Mouse (Mus musculus) granulocyte monocyte progenitor cell, adult 5-6 weeks (primary cell): ENCODE data around the gene Gm6356. TPM values are rescaled to one million over a fixed set of nuclear protein-coding genes. Genes with fewer than 3 reads are reported as not detected.
"Not testable (repeated sequence)": the region's sequence is repeated elsewhere in the genome, so short reads cannot be mapped to it uniquely, and the experiment has no call there.

Experiments
- ATAC-seq: replicated peaks from 2 replicates; pipeline ENCODE4 v1.8.0; 2016; ENCODE audit warnings: mild to moderate bottlenecking, moderate TSS enrichment, inconsistent platforms; ENCODE audit not compliant: poor library complexity, severe bottlenecking
- total RNA-seq, 2 experiments: library from RNA; stranded (forward) in 1 of 2; stranded (reverse) in 1 of 2; fragments of 200-712, 200-1000 nt in 1 of 2; fragments of >200 nt in 1 of 2; fragmentation: Nextera tagmentation in 1 of 2; gene quantifications; 2 replicates each; pipeline ENCODE4 v1.2.3; 2014 to 2017

Gene Gm6356
- total RNA-seq (2014; fragmentation: Nextera tagmentation) = not detected in 2 replicates
- total RNA-seq (2017) = not detected in 2 replicates

GRCm38 (mm10) chr14:6973718-6974117 lies at the start of gene Gm6356:
Gene Gm6356 (minus strand): TSS chr14:6973818.
- ATAC-seq = not testable (repeated sequence)

Other genes with a start within 250 kb of the Gm6356 start
- not detected in 2 replicates for gene Gm3636, start 231.5 kb downstream of the Gm6356 start, total RNA-seq (2014; fragmentation: Nextera tagmentation)
- not detected in 2 replicates for gene Gm3636, start 231.5 kb downstream of the Gm6356 start, total RNA-seq (2017)
- not detected in 2 replicates for gene Gm8362, start 199.4 kb downstream of the Gm6356 start, total RNA-seq (2014; fragmentation: Nextera tagmentation)
- not detected in 2 replicates for gene Gm8362, start 199.4 kb downstream of the Gm6356 start, total RNA-seq (2017)
- gene Gm3642, start 133.5 kb downstream of the Gm6356 start, total RNA-seq (2014; fragmentation: Nextera tagmentation) = not detected in 2 replicates
- not detected in 2 replicates for gene Gm3642, start 133.5 kb downstream of the Gm6356 start, total RNA-seq (2017)
- gene Gm3667, start 83.9 kb downstream of the Gm6356 start, total RNA-seq (2014; fragmentation: Nextera tagmentation) = not detected in 2 replicates
- gene Gm3667, start 83.9 kb downstream of the Gm6356 start, total RNA-seq (2017) = not detected in 2 replicates
- gene Gm10406, start 53.6 kb upstream of the Gm6356 start, total RNA-seq (2014; fragmentation: Nextera tagmentation) = not detected in 2 replicates
- gene Gm10406, start 53.6 kb upstream of the Gm6356 start, total RNA-seq (2017) = not detected in 2 replicates
- gene Gm3685, start 71.2 kb upstream of the Gm6356 start, total RNA-seq (2014; fragmentation: Nextera tagmentation) = not detected in 2 replicates
- gene Gm3685, start 71.2 kb upstream of the Gm6356 start, total RNA-seq (2017) = not detected in 2 replicates
- 2.2 TPM in 1 of 2 replicates, not detected in the other for gene Gm3696, start 126.8 kb upstream of the Gm6356 start, total RNA-seq (2014; fragmentation: Nextera tagmentation)
- gene Gm3696, start 126.8 kb upstream of the Gm6356 start, total RNA-seq (2017) = not detected in 2 replicates
- not detected in 2 replicates for gene Gm6676, start 151.6 kb upstream of the Gm6356 start, total RNA-seq (2014; fragmentation: Nextera tagmentation)
- gene Gm6676, start 151.6 kb upstream of the Gm6356 start, total RNA-seq (2017) = not detected in 2 replicates
- 1.0 TPM in 1 of 2 replicates, not detected in the other for gene Gm3512, start 200.7 kb upstream of the Gm6356 start, total RNA-seq (2014; fragmentation: Nextera tagmentation)
- gene Gm3512, start 200.7 kb upstream of the Gm6356 start, total RNA-seq (2017) = not detected in 2 replicates
- not detected in 2 replicates for gene Gm16434, start 220.7 kb upstream of the Gm6356 start, total RNA-seq (2014; fragmentation: Nextera tagmentation)
- gene Gm16434, start 220.7 kb upstream of the Gm6356 start, total RNA-seq (2017) = not detected in 2 replicates